Mouse (Mus musculus) left cerebral cortex, adult 18-20 months (tissue): ENCODE data around the gene Arfgap3. TPM values are rescaled to one million over a fixed set of nuclear protein-coding genes. Genes with fewer than 3 reads are reported as not detected.
"Not testable (repeated sequence)": the region's sequence is repeated elsewhere in the genome, so short reads cannot be mapped to it uniquely, and the experiment has no call there.

Source experiments
- DNase-seq, 2 experiments: peaks; one replicate each; pipeline ENCODE4 v3.0.0; 2021 to 2022; ENCODE audit warnings: low spot score in 2 of 2, mixed read lengths in 1 of 2
- total RNA-seq, 2 experiments: library from RNA; stranded (reverse); gene quantifications; 2 replicates each; pipeline ENCODE4 v1.2.3; 2021

The Arfgap3 gene
- total RNA-seq, 2 experiments from 2014 or later: 21.6 to 23.0 TPM

DNA sequence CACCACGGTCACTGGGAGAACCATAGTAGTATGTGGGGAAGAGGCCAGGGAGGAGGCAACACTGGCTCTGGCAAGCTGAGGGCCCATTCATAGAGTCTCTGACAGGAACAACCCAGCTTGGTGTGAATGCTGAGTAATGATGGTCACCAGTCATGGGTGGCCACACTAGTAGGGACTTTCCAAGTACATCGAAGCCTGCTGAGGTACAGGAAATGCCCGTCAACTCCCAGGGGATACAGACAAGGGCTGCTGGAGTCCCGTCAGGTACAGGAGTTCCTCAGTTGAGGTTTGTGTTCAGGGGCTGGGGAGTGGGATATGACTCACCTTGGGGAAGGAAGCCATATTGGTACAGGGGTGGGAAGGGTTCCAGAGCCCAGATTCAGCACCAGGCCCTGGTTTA, 54.0 kb downstream of the Arfgap3 start:
- DNase-seq: no peak

DNA sequence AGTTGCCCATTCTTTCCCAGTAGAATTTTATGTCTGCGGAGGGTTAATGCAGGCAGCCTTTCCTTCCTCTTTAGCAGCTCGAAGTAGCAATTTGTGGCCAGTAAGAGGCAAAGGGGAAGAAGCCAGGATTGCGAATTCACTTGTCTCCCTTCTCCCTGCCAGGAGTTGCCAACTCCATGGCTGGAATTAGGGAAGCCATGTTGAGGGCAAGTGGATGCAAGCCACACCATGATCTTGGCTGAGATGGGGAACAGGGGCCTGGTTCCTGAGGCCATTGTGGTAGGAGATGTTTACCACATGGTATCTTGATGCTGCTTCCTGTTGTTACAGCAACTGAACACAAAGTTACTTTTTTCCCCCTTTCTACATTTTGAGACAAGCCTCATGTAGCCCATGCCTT, 55.1 kb downstream of the Arfgap3 start:
- DNase-seq: no peak

DNA sequence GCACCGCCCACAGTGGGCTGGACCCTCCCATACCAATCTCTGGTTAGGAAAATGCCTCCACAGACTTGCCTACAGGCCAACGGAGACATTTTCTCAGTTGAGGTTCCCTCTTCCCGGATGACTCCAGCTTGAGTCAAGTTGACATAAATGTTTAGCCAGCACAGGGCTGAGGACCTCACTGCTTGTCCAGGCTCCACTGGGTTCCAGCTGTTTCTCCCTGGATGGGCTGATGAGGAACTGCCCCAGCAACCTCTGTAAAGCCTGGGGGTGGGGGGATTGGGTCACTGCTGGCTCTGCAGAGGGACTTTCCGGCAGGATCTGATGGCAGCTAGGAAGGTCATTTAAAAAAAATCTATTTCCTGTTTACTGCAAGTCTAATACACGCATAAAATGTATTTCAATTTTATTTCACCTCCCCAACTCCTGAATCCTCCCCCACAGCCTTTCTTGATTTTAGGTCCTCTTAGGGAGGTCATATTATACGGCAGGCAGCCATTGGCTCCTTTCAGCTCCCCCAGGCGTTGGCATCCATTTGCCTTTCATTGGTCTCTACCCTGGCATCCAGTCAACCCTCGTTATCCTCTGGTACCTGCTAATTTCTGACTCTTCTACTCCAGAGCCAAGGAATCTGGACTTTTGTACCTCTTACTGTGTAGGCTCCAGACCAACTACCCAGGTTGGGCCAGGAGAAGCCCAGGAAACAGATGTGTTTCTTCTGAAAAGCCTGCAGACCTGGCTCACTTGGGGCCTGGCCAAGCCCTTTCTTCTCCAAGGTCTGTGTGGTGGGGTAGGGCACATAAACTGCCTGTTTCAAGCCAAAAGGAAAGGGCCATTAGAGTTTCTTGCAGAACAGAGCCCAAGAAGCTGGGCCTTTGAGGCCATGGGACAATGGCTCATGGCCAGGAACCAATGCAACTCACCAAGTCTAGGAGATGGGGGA, 56.1 kb downstream of the Arfgap3 start:
- no peak for DNase-seq

DNA sequence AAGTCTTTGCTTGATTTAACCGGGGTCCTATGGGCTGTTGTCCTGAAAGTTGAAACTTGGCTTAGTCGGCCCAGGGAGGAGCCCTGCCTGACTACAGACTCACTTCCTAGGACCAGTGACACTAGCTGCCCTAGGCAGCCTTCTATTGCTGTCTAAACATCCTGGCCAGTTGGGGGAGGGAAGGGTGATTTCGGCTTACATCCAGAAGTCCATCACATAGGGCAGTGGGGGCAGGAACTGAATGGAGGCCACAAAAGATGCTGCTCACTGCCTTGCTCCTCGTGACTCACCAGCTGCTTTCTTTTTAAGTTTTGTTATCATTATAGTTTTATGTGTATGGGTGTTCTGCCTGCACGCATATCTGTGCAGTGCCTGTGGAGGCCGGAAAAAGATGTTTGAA, 56.9 kb downstream of the Arfgap3 start:
- DNase-seq: no peak

DNA sequence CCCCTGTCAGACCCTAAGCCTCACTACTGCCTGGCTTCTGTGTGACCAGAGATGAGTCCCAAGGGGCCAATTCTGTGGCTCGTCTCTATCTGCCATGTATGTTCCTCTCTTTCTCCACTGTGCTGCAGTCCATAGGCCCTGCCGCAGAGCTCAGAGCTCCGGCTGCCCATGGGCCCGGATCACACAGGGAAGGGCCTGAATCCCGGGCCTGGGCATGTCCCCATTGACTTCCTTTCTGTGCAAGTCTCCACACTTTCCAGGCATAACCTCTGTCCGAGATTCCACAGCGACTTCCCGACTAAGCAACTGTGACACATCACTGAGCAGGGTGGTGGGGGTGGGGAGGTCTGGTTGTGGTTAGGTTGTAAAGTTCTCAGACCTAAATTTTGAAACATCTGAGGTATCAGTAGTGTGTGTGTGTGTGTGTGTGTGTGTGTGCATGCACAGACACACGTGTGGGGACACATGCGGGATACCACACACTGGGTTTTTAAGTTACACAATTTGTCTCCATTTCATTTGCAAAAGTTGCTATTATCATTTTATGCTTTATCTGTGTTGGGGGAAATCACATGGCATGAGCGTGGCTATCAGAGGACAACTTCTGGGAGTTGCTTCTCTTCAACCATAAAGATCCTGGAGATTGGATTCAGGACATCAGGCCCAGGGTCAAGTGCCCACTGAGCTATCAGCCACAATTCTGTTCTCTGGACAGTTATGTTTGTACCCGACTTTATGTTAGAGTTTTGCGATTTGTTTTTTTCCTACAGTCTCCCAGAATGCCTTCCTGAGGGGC, 57.6 kb downstream of the Arfgap3 start:
- DNase-seq: no peak

DNA sequence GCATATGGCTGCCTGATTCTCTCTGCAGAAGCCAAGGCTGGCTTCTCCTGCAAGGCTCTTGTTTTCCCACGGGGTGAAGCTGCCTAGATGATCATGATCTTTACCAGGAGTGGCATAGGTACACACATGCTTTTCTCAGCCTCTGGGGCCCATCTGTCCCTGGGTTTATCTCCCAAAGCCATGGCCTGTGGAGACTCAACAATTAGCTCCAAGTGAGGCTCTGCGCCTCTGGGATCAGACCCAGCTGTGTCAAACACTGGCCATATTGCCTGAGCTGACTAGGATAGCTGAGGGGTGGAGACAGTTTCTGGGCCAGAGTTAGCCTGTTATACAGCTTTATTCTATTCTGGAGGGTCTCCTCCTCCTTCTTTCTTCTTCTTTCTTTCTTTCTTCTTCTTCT, 59.1 kb downstream of the Arfgap3 start:
- DNase-seq: no peak

DNA sequence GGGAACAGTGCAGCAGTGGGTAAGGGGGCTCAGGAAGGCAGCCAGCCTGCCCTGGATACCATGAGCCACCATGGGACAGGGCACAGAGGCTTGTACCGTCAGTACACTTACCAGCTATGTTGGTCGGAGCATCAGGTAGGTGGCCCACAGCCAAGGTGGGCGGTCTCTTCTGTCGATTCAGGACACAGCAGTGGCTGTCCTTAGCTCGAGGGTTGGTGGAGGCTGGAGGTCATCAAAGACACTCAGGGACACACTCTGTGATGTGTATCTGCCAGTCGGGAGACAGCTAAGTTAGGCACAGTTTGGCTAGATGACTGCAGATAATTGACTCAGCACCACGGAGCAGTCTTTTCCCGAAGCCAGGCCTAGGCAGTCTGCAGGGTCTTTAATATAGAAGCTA, 65.2 kb downstream of the Arfgap3 start:
- DNase-seq: no peak

DNA sequence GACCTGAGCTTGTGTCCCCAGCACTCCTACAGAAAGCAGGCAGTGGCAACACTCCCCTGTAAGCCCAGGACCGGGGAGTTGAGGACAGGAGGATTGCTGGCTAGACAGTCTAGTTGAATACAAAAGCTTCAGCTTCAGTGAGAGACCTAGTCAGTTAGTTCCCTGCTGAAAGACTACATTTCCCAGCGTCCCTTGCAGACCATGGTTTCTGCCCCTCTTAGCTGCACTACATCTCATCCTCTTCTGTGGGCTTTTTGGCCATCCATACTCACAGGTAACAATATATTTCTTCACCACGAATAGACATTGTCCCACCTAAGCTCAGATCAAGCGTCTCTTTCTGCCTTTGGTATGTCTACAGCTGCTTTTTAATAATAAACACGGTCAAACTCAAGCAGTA, 67.7 kb downstream of the Arfgap3 start:
- DNase-seq: no peak

DNA sequence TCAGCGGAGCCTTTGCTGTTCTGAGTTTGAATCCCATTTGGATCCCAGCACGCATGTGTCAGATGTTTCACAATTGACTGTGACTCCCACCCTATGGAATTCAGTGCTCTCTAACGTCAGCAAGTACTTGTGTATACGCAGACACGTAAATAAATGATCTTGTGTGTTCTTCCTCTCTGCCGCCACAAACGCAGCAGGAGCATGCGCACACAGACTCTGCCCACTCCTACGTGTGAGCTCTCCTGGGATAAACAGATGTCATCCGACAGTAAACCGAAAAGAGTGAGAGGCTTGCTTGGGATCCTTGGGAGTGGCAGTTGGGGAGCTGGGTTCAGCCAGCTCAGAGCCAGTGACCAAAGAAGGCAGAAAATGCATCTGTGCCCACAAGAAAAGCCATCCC, 68.7 kb downstream of the Arfgap3 start:
- no peak for DNase-seq

DNA sequence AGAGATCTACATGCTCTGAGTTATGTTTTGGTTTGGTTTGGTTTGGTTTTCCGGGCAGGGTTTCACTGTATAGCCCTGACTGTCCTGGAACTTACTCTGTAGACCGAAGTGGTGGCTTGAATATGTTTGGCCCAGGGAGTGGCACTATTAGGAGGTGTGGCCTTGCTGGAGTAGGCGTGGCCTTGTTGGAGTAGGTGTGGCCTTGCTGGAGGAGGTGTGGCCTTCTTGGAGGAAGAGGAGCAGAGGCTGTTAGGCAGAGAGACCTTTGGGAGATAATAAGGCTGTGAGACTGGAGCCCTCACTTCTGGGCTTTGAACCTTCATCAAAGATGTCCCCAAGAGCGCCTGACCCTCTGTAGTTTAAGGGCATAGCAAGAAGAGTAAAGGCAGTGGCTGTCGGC, 71.5 kb downstream of the Arfgap3 start:
- no peak for DNase-seq

DNA sequence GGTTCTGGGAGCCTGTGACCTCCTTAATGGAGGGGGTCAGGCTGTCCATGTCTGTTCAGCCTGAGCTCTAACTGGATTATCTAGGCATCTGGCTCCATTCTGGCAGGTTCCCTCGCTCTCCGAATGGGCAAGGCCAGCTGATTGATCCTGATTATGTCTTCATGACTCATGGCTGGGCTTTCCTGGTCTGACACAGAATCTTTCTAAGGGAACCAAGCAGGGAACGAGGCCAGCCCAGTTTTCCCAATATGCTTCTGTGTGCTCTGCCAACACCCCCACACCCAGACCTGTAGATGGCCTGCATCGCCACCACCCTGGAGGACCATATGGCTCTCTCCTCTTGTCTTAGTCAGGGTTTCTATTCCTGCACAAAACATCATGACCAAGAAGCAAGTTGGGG, 72.6 kb downstream of the Arfgap3 start:
- peak; percentile 59 to 66 for DNase-seq

DNA sequence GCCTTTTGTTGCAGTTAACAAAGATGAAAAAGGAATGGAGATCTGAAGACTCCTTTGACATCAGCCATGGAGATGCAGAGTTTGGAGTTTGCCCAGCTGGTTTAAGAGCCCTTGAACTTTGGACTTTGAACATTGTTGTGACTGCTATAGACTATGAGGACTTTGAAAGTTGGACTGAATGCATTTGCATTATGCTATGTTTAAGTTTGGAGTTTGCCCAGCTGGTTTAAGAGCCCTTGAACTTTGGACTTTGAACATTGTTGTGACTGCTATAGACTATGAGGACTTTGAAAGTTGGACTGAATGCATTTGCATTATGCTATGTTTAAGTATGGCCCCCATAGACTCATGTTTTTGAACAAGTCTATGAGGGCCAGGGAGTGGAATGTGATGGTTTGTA, 75.8 kb downstream of the Arfgap3 start:
- not testable (repeated sequence) for DNase-seq

DNA sequence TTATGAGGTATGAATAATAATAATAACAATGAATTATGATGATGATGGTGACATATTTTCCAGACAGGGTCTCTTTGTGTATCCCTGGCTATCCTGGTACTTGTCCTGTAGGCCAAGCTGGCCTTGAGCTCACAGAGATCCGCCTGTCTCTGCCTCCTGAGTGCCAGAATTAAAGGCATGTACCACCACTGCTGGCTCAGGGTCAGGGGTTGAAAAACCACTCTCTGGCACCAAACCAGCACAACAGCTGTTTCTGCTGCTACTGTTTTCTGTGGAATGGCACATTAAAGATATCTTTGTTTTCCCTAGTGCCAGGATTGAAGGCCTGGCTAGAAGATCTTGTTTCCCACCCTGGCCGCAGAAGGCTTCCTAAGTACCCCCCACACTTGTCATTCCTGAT, 77.0 kb downstream of the Arfgap3 start:
- DNase-seq: no peak

DNA sequence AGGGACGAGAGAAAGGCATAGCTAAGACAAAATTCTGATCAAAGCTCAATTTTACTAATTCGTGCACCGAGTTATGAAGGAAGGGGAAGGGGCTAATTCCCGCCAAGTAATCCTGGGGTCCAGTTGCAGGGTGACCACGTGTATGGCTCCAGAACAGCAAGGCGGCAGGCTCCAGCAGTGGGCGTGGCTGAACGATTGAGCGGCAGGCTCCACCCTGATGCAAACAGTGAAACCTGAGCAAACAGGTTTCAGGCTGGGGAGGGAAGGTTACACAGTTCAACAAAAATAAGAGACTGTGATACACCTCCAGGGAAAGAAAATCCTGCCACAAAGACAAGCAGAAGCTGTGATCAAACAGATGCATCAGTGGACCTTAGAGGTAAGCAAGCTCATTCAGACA, 78.8 kb downstream of the Arfgap3 start:
- DNase-seq: not testable (repeated sequence)

DNA sequence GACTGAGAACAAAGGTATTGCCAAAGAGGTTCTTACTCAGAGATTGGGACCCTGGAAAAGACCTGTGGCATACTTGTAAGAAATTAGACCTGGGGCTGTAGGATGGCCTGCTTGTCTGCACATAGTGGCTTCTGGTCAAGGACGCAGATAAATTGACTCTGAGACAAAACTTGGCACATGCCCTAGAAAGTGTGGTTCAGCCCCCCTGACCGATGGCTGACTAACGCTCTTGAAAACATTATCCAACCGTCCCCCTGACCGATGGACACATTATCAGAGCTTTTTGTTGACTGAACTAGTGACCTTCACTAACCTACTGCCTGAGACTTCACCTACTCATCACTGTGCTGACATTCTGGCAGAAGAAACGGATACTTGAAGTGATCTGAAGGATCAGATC, 80.1 kb downstream of the Arfgap3 start:
- DNase-seq: not testable (repeated sequence)

DNA sequence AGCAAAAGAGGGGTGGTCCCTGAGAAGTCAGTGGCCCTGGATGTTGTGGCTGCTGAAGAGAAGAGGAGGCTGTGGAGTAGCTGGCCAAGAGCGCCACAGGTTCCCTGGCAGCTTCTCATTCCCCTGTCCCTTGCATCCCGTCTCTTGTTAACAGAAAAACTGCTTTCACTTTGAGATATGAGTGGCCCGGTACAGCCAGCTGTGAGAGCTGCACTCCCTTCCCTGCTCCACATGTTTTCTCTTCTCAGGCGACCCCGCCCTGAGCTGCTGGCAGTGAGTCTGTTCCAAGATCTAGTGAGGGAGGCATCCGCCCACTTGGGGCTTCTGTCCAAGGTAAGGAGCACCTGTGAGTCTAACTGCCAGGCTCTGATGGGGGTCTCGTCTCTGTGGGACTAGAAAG, 81.6 kb downstream of the Arfgap3 start:
- DNase-seq: not testable (repeated sequence)

DNA sequence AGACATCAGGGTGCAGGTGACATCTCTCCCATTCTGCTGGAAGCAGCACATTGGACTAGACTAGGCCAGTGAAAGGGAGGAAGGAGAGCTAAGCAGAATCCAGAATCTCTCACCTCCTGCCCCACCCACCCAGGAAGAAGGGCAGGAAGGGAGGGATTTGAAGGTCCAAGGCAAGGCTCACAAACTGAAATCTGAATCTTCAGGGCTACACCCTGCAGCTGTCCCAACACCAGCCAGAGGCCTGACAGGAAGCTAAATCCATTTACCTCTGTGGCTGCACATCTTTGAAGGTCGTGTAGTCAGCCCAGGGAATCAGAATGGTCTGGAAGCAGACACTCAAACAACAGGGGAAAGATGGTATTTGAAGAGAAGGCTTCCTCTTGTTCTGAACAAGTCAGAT, 84.8 kb downstream of the Arfgap3 start:
- no peak for DNase-seq

DNA sequence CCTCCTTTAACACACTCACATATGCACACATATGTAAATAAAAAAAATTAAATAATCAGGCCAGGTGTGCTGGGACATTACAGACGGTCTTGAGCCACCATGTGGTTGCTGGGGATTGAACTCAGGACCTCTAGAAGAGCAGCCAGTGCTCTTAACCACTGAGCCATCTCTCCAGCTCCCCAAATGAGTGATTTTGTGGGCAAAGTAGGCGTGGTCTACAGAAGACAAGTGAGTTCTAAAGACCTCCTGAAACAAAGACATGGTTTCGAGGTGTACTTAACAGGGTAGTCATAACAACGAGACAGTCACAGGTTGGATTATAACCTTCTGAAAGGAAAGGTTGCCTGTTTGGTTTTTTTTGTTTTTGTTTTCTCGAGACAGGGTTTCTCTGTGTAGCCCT, 86.6 kb downstream of the Arfgap3 start:
- DNase-seq: no peak

DNA sequence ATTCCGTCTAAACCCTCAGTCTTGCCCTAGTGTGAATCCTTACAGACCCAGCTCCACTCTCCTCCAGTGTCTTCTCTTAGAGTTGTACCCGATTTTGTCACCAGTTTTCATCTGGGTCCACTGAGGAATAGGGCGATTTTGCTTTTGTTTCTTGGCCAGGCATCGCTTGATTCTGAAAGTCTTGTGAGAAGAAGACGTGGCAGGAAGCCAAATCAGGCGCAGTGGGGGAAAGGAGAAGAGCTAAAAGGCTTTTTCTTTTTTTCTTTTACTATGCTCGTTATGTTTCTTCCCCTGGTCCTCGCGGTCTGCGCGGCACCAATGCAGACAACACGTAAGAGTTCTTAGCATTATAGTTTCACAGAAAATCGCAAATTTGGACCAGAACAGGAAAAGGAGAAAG, 92.1 kb downstream of the Arfgap3 start:
- no peak for DNase-seq

DNA sequence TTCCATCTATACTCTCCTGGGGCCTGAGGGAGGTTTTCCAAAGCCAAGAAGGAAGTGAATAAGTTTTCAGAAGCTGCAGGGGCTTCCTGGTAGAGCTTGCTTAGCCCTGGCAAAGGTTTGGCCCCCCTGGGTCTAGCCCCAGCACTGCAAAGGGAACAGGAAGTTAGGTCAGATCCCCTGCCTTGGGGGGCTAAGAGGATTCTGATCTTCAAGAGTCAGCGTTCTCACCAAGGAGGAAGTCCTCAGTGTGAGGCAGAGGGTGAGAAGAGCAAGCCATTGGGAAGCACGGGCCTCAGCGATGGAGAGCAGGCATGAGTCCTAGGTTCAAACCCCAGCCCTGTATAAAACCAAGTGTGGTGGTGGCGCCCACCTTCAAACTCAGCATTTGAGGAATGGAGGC, 93.6 kb downstream of the Arfgap3 start:
- DNase-seq: no peak

DNA sequence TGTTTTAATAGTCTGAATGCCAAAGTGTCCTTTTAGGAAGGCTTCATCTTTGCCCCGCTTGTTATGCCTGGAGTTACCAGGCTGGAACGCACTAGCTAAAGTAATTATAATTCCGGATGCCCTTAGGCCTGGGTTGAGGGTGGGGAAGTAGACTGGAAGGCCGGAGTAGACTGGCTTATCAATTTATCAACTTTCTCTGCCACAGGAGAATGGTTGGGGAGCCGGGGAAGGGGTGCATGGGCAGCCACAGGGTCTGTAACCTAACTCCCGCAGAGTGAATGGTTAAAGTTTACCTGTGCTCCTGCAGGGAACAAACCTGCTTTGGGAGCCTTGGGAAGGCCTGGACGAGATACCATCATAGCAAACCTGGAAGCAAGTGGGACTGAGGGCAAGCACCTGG, 94.1 kb downstream of the Arfgap3 start:
- DNase-seq: no peak

DNA sequence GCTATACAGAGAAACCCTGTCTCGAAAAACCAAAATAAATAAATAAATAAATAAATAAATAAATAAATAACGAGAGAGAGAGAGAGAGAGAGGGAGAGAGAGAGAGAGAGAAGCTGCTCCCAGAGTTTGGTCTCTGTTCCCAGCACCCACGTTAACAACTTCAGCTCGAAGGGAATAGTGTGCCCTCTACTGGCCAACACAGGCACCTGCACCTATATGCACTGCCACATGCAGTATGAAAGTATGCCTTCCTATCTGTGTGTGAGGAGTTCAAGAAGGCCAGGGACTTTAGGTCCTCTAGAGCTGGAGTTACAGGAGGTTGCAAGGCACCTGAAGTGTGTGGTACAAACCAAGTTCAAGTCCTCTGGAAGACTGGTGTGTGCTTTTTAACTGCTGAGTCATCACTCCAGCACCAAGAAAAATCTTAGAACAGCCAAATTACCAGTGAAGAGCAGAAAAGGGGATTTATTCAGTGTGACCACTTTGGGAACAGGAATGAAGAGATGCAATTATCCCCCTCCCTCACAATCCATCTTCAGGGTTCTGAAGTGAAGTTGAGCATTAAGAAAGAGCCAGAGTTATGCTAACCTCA, 94.8 kb downstream of the Arfgap3 start:
- DNase-seq: no peak
